Mouse (Mus musculus): ENCODE results near the gene Rnf121.
"Not testable (repeated sequence)": the region's sequence is repeated elsewhere in the genome, so short reads cannot be mapped to it uniquely, and the experiment has no call there.

Rnf121 gene

GRCm38 (mm10) chr7:102066363-102066762 lies 1.1 kb upstream of the Rnf121 start:
- in situ Hi-C loops (cut with MboI): no loop called here

- in situ Hi-C loops (cut with MboI): no loop called here
Observed at GRCm38 (mm10) chr7:102064655-102065045, 619 bp downstream of the Rnf121 start.

GRCm38 (mm10) chr7:102063891-102064290 lies 1.4 kb downstream of the Rnf121 start:
- in situ Hi-C loops (cut with MboI): no loop called here

GRCm38 (mm10) chr7:102062203-102062602 lies 3.1 kb downstream of the Rnf121 start:
- in situ Hi-C loops (cut with MboI): no loop called here

GRCm38 (mm10) chr7:102061353-102061752 lies 3.9 kb downstream of the Rnf121 start:
- in situ Hi-C loops (cut with MboI): no loop called here

GRCm38 (mm10) chr7:102048524-102048923 lies 16.7 kb downstream of the Rnf121 start:
- in situ Hi-C loops (cut with MboI): not testable (repeated sequence)

GRCm38 (mm10) chr7:102042314-102042713 lies 23.0 kb downstream of the Rnf121 start:
- in situ Hi-C loops (cut with MboI): no loop called here

- in situ Hi-C loops (cut with MboI): no loop called here
Observed at GRCm38 (mm10) chr7:102037318-102037717, 28.0 kb downstream of the Rnf121 start.

- in situ Hi-C loops (cut with MboI): no loop called here
Observed at GRCm38 (mm10) chr7:102035534-102035933, 29.7 kb downstream of the Rnf121 start.

GRCm38 (mm10) chr7:102034904-102035303 lies 30.4 kb downstream of the Rnf121 start:
- in situ Hi-C loops (cut with MboI): no loop called here

GRCm38 (mm10) chr7:102025187-102026119 lies 39.8 kb downstream of the Rnf121 start:
- in situ Hi-C loops (cut with MboI): no loop called here

- in situ Hi-C loops (cut with MboI): no loop called here
Observed at GRCm38 (mm10) chr7:102023821-102024220, 41.4 kb downstream of the Rnf121 start.

- in situ Hi-C loops (cut with MboI): not testable (repeated sequence)
Observed at GRCm38 (mm10) chr7:102020934-102021333, 44.3 kb downstream of the Rnf121 start.

GRCm38 (mm10) chr7:102019362-102019761 lies 45.9 kb downstream of the Rnf121 start:
- in situ Hi-C loops (cut with MboI): no loop called here

GRCm38 (mm10) chr7:102018590-102018989 lies 46.7 kb downstream of the Rnf121 start, which contains the start of gene Il18bp:
Il18bp (minus strand) TSS chr7:102018690.
- in situ Hi-C loops (cut with MboI): no loop called here

- in situ Hi-C loops (cut with MboI): no loop called here
Observed at GRCm38 (mm10) chr7:102018034-102018433, 47.2 kb downstream of the Rnf121 start.

- in situ Hi-C loops (cut with MboI): no loop called here
Observed at GRCm38 (mm10) chr7:102017452-102017851, 47.8 kb downstream of the Rnf121 start.

GRCm38 (mm10) chr7:102016936-102017335 lies 48.3 kb downstream of the Rnf121 start:
- in situ Hi-C loops (cut with MboI): no loop called here

GRCm38 (mm10) chr7:102014995-102015394 lies 50.3 kb downstream of the Rnf121 start:
- in situ Hi-C loops (cut with MboI): no loop called here

- in situ Hi-C loops (cut with MboI): no loop called here
Observed at GRCm38 (mm10) chr7:102013416-102013815, 51.9 kb downstream of the Rnf121 start.

- in situ Hi-C loops (cut with MboI): no loop called here
Observed at GRCm38 (mm10) chr7:102011855-102012254, 53.4 kb downstream of the Rnf121 start.

- in situ Hi-C loops (cut with MboI): no loop called here
Observed at GRCm38 (mm10) chr7:102006520-102006919, 58.7 kb downstream of the Rnf121 start.

GRCm38 (mm10) chr7:102000921-102001630 lies 64.2 kb downstream of the Rnf121 start:
- in situ Hi-C loops (cut with MboI): no loop called here
